7 mouse cellular contexts compared by ENCODE assay signal in the genomic region with DNA sequence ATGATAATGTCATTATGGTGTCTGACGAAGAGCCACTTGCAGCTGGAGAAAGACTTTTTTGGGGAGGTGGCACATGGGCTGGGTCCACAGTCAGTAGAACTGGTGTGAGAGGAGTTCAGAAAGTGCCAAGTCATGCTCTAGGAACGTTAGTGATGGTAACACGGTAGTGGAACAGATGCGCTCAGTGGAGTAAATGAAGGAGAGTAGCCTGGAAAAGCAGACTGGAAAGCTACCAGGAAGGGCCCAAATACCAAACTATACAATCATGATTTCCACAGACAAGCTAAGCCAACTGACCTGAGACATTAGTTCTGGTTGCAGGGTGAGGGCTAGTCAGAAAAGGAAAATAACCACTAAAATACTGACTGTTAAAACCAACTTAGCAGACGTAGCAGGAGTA. TPM values are rescaled to one million over a fixed set of nuclear protein-coding genes. Genes with fewer than 3 reads are reported as not detected.
DNase-seq lines count a peak whose midpoint lies in the region; ATAC-seq lines count a peak whose summit lies in the region.

No protein-coding gene starts in this region.

- H3K36me3 ChIP-seq in hindbrain, embryonic 15.5 days: peaks cover 15% of the 10 kb centered on the region
- H3K36me3 ChIP-seq in midbrain, embryonic 13.5 days: peaks cover 11% of the 10 kb centered on the region

- peak overlapping the region; percentile 22 for H3K9ac ChIP-seq in hindbrain, embryonic 15.5 days
- peak overlapping the region; percentile 89 for H3K9ac ChIP-seq in midbrain, embryonic 13.5 days (replicated peaks)

- DNase-seq in thymus, postnatal 14 days: peak; percentile 23
- DNase-seq in thymus, postnatal 25 days: no peak
- DNase-seq in embryo, embryonic 9.5 days (ENCODE audit: extremely low spot score): peak; percentile 13
- DNase-seq in gastrocnemius, adult 8-10 months (ENCODE audit: low spot score in 2 of 2): no peak
- DNase-seq in layer of hippocampus, adult 9-10 months (ENCODE audit: low spot score): no peak

- no peak overlapping the region for H3K27ac ChIP-seq in hindbrain, embryonic 15.5 days (replicated peaks)
- H3K27ac ChIP-seq in midbrain, embryonic 13.5 days: no peak overlapping the region

- WGBS in hindbrain, embryonic 15.5 days: 33% methylated on average over 5 of the region's 5 CpGs
- WGBS in midbrain, embryonic 13.5 days: 45% methylated on average over 5 of the region's 5 CpGs

- peak overlapping the region; percentile 61 for H3K4me2 ChIP-seq in hindbrain, embryonic 15.5 days
- H3K4me2 ChIP-seq in midbrain, embryonic 13.5 days (replicated peaks): peak overlapping the region; percentile 67

- peak overlapping the region; percentile 86 for H3K4me3 ChIP-seq in hindbrain, embryonic 15.5 days
- peak overlapping the region; percentile 89 for H3K4me3 ChIP-seq in midbrain, embryonic 13.5 days (replicated peaks)

- peaks cover 18% of the 10 kb centered on the region for H3K27me3 ChIP-seq in hindbrain, embryonic 15.5 days
- peaks cover 25% of the 10 kb centered on the region for H3K27me3 ChIP-seq in midbrain, embryonic 13.5 days

- ATAC-seq in hindbrain, embryonic 15.5 days (ENCODE audit: low FRiP score, low read depth): no peak
- ATAC-seq in midbrain, embryonic 13.5 days: no peak

- H3K9me3 ChIP-seq in hindbrain, embryonic 15.5 days: no peaks in the 10 kb centered on the region
- H3K9me3 ChIP-seq in midbrain, embryonic 13.5 days: no peaks in the 10 kb centered on the region

- H3K4me1 ChIP-seq in hindbrain, embryonic 15.5 days (replicated peaks): peaks cover 31% of the 10 kb centered on the region
- peaks cover 42% of the 10 kb centered on the region for H3K4me1 ChIP-seq in midbrain, embryonic 13.5 days (replicated peaks)

RNA-seq across cellular contexts. Expression of a gene that starts 4.5 kb away (rescaled TPM):
- 0.32 and 0.39 TPM in 2 replicates for polyA plus RNA-seq in hindbrain, embryonic 15.5 days (2015; fragmentation: Nextera tagmentation; extraction: Ambion mirVana)
- polyA plus RNA-seq in midbrain, embryonic 13.5 days (2015; fragmentation: Nextera tagmentation; extraction: Ambion mirVana): 0.28 and 0.39 TPM in 2 replicates
- total RNA-seq in gastrocnemius, adult 8-10 months (2022): under 1 TPM; 0.20 to 0.31 (median 0.22) TPM

RNA-seq across cellular contexts. Expression of a gene that starts 5.1 kb away (rescaled TPM):
- 97.3 and 97.9 TPM in 2 replicates for polyA plus RNA-seq in hindbrain, embryonic 15.5 days (2015; fragmentation: Nextera tagmentation; extraction: Ambion mirVana)
- polyA plus RNA-seq in midbrain, embryonic 13.5 days (2015; fragmentation: Nextera tagmentation; extraction: Ambion mirVana): 104 and 110 TPM in 2 replicates
- total RNA-seq in gastrocnemius, adult 8-10 months (2022): 10 to 100 TPM; 11.0 to 18.6 (median 15.5) TPM

RNA-seq across cellular contexts. Expression of a gene that starts 36.9 kb away (rescaled TPM):
- not detected in 2 replicates for polyA plus RNA-seq in hindbrain, embryonic 15.5 days (2015; fragmentation: Nextera tagmentation; extraction: Ambion mirVana)
- 0.19 TPM in 1 of 2 replicates, not detected in the other for polyA plus RNA-seq in midbrain, embryonic 13.5 days (2015; fragmentation: Nextera tagmentation; extraction: Ambion mirVana)
- under 1 TPM in 3 of 4 experiments, not detected in 1; 0.15 to 0.19 (median 0.18) TPM for total RNA-seq in gastrocnemius, adult 8-10 months (2022)

RNA-seq across cellular contexts. Expression of a gene that starts 43.6 kb away (rescaled TPM):
- polyA plus RNA-seq in hindbrain, embryonic 15.5 days (2015; fragmentation: Nextera tagmentation; extraction: Ambion mirVana): 96.8 and 97.6 TPM in 2 replicates
- polyA plus RNA-seq in midbrain, embryonic 13.5 days (2015; fragmentation: Nextera tagmentation; extraction: Ambion mirVana): 80.4 and 88.8 TPM in 2 replicates
- total RNA-seq in gastrocnemius, adult 8-10 months (2022): 10 to 100 TPM; 53.0 to 58.9 (median 56.3) TPM

RNA-seq across cellular contexts. Expression of a gene that starts 44.1 kb away (rescaled TPM):
- polyA plus RNA-seq in hindbrain, embryonic 15.5 days (2015; fragmentation: Nextera tagmentation; extraction: Ambion mirVana): 2.1 and 2.3 TPM in 2 replicates
- polyA plus RNA-seq in midbrain, embryonic 13.5 days (2015; fragmentation: Nextera tagmentation; extraction: Ambion mirVana): 1.2 and 2.2 TPM in 2 replicates
- total RNA-seq in gastrocnemius, adult 8-10 months (2022): 1 to 10 TPM in 1 of 4 experiments, under 1 TPM in 3; 0.29 to 1.1 (median 0.46) TPM

Comparison
In these comparisons a context has a peak if more than half of its experiments do, and no peak if none do; other contexts are left out.
1. DNase-seq: peak in thymus, postnatal 14 days (single experiment) and embryo, embryonic 9.5 days (single experiment); none in thymus, postnatal 25 days (single experiment), gastrocnemius, adult 8-10 months (0 of 2) and layer of hippocampus, adult 9-10 months (single experiment).